Mouse (Mus musculus): ENCODE measurements around the gene Phf21b. TPM values are rescaled to one million over a fixed set of nuclear protein-coding genes. Genes with fewer than 3 reads are reported as not detected.

Phf21b gene
- total and polyA plus RNA-seq, 3 experiments = 1.3 to 5.3 (median 2.2) TPM

- H3K4me3 ChIP-seq (replicated peaks in 1 of 3; ENCODE audit: low read depth in 2 of 3, low read length in 2 of 3, poor library complexity in 1 of 3) = no peak overlapping the region
- H3K36me3 ChIP-seq (replicated peaks in 1 of 2; ENCODE audit: control insufficient read depth in 1 of 2, insufficient read depth in 1 of 2, low read length in 1 of 2) = peaks cover 0 to 26% of the 10 kb centered on the region in 2 experiments
- peaks cover 8% of the 10 kb centered on the region for H3K9me3 ChIP-seq (replicated peaks; ENCODE audit: low read length)
- H3K4me2 ChIP-seq (ENCODE audit: insufficient read depth, low read depth, poor library complexity, severe bottlenecking) = no peak overlapping the region
- dilution Hi-C loops (cut with MboI; ENCODE audit: extremely low pct_ligation_motif_present, extremely low pct_unique_long_range_greater_than_20kb, low sequenced_read_pairs) (no loop called here), in situ Hi-C loops (cut with MboI; ENCODE audit: low pct_ligation_motif_present, low pct_unique_long_range_greater_than_20kb, low sequenced_read_pairs) (no loop called here)
- H3K79me2 ChIP-seq (replicated peaks; ENCODE audit: control insufficient read depth, extremely low read depth, insufficient read depth, poor library complexity, severe bottlenecking) = no peaks in the 10 kb centered on the region
- peaks cover 9 to 22% of the 10 kb centered on the region in 2 experiments; a peak in 3 of 4 replicates for H3K4me1 ChIP-seq (ENCODE audit: control insufficient read depth in 1 of 2, insufficient read depth in 2 of 2)
- no peak overlapping the region for H3K9ac ChIP-seq (ENCODE audit: insufficient read depth, low read depth)
- no peak for DNase-seq (ENCODE audit: extremely low read depth)
- TF ChIP-seq UBTF (IDR thresholded peaks at IDR 0.05; ENCODE audit: low read depth, low read length) = no peak
- no peak for TF ChIP-seq MEF2A (IDR thresholded peaks at IDR 0.05; ENCODE audit: borderline replicate concordance, low read depth, low read length)
- no peak for TF ChIP-seq RCOR1 (conservative IDR thresholded peaks at IDR 0.05; ENCODE audit: low read depth, low read length)
- no peak for TF ChIP-seq USF1 (IDR thresholded peaks at IDR 0.05; ENCODE audit: low read depth, low read length)
- no peak for TF ChIP-seq EP300 (IDR thresholded peaks at IDR 0.05; ENCODE audit: low read length)
- no peak for TF ChIP-seq JUN (IDR thresholded peaks at IDR 0.05; ENCODE audit: insufficient read depth, low read depth, low read length)
- TF ChIP-seq JUND (conservative IDR thresholded peaks at IDR 0.05; ENCODE audit: low read depth, low read length) = no peak
- no peak for TF ChIP-seq MYC (IDR thresholded peaks at IDR 0.05; ENCODE audit: low read depth, low read length)
- no peak for TF ChIP-seq NRF1 (IDR thresholded peaks at IDR 0.05; ENCODE audit: low read depth, low read length)
- TF ChIP-seq CHD2 (IDR thresholded peaks at IDR 0.05; ENCODE audit: low read length) = no peak
- TF ChIP-seq SIN3A (IDR thresholded peaks at IDR 0.05; ENCODE audit: low read length) = no peak
- no peak for TF ChIP-seq TBP (conservative IDR thresholded peaks at IDR 0.05; ENCODE audit: low read depth, low read length)
- TF ChIP-seq MAFK (IDR thresholded peaks at IDR 0.05; ENCODE audit: insufficient replicate concordance, low read length) = no peak
- no peak for TF ChIP-seq ZC3H11A (IDR thresholded peaks at IDR 0.05; ENCODE audit: low read depth, low read length)
- TF ChIP-seq USF2 (conservative IDR thresholded peaks at IDR 0.05; ENCODE audit: low read depth, low read length) = no peak
- TF ChIP-seq RAD21 (IDR thresholded peaks at IDR 0.05; ENCODE audit: low read depth, low read length) = no peak
- TF ChIP-seq MAX (IDR thresholded peaks at IDR 0.05; ENCODE audit: low read length) = no peak
- no peaks in the 10 kb centered on the region for H3K27me3 ChIP-seq (replicated peaks)
- H3K27ac ChIP-seq (ENCODE audit: insufficient read depth, low read depth) = no peak overlapping the region
Measured at GRCm38 (mm10) chr15:84820811-84821210, 35.0 kb downstream of the Phf21b start.

- dilution Hi-C loops (cut with MboI; ENCODE audit: extremely low pct_ligation_motif_present, extremely low pct_unique_long_range_greater_than_20kb, low sequenced_read_pairs) (no loop called here), in situ Hi-C loops (cut with MboI; ENCODE audit: low pct_ligation_motif_present, low pct_unique_long_range_greater_than_20kb, low sequenced_read_pairs) (no loop called here)
- Histone ChIP-seq H3K4me2 (ENCODE audit: insufficient read depth, low read depth, poor library complexity, severe bottlenecking) (no peak overlapping the region), H3K27me3 (replicated peaks) (no peaks in the 10 kb centered on the region), H3K9me3 (replicated peaks; ENCODE audit: low read length) (no peaks in the 10 kb centered on the region), H3K79me2 (replicated peaks; ENCODE audit: control insufficient read depth, extremely low read depth, insufficient read depth, poor library complexity, severe bottlenecking) (no peaks in the 10 kb centered on the region), H3K4me1 (ENCODE audit: control insufficient read depth in 1 of 2, insufficient read depth in 2 of 2) (peaks cover 29 to 45% of the 10 kb centered on the region in 2 experiments), H3K36me3 (replicated peaks in 1 of 2; ENCODE audit: control insufficient read depth in 1 of 2, insufficient read depth in 1 of 2, low read length in 1 of 2) (peaks cover 0 to 24% of the 10 kb centered on the region in 2 experiments), H3K27ac (ENCODE audit: insufficient read depth, low read depth) (no peak overlapping the region), H3K9ac (ENCODE audit: insufficient read depth, low read depth) (no peak overlapping the region), H3K4me3 (replicated peaks in 1 of 3; ENCODE audit: low read depth in 2 of 3, low read length in 2 of 3, poor library complexity in 1 of 3) (no peak overlapping the region)
- no peak for TF ChIP-seq E2F4 (IDR thresholded peaks at IDR 0.05; ENCODE audit: insufficient replicate concordance, low read depth, low read length)
- no peak for TF ChIP-seq JUND (conservative IDR thresholded peaks at IDR 0.05; ENCODE audit: low read depth, low read length)
- TF ChIP-seq SMC3 (IDR thresholded peaks at IDR 0.05; ENCODE audit: low read depth, low read length) = no peak
- TF ChIP-seq IRF4 (IDR thresholded peaks at IDR 0.05; ENCODE audit: low read depth, low read length) = no peak
- TF ChIP-seq NELFE (IDR thresholded peaks at IDR 0.05; ENCODE audit: low read depth, low read length) = no peak
- no peak for TF ChIP-seq HCFC1 (IDR thresholded peaks at IDR 0.05; ENCODE audit: low read depth, low read length)
- TF ChIP-seq GABPA (IDR thresholded peaks at IDR 0.05; ENCODE audit: insufficient replicate concordance, low read depth, low read length) = no peak
- no peak for TF ChIP-seq MEF2A (IDR thresholded peaks at IDR 0.05; ENCODE audit: borderline replicate concordance, low read depth, low read length)
- DNase-seq (ENCODE audit: extremely low read depth) = no peak
Measured at GRCm38 (mm10) chr15:84818284-84818683, 37.6 kb downstream of the Phf21b start.
